Mouse (Mus musculus) urinary bladder, postnatal 14 days (tissue): ENCODE results near the gene Arhgap45.
A peak's percentile ranks its signal among the peaks of the same experiment; 100 is the strongest.
"Not testable (repeated sequence)": the region's sequence is repeated elsewhere in the genome, so short reads cannot be mapped to it uniquely, and the experiment has no call there.

Experiments used
- DNase-seq: peaks from one replicate; pipeline ENCODE4 v3.0.0; 2021; ENCODE audit warnings: low spot score

Arhgap45 gene

DNA sequence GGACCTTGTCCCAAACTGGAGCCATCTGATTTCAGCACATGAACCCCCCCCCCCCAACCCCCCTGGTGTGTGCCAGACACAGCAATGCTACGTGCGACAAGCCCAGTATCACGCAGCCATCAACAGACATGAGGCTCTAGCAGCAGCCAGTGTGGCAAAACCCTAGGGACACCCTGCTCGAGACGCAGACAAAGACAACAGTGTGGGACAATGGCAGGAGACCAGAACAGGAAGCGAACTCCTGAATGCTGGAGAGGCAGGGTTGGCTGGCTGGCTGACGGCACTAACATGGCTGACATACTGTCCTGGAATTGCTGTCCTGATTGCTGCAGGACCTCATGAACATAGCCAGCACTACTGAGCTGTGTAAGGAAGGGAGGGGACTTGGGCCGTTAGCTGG, 18.7 kb downstream of the Arhgap45 start:
- DNase-seq, result no peak

DNA sequence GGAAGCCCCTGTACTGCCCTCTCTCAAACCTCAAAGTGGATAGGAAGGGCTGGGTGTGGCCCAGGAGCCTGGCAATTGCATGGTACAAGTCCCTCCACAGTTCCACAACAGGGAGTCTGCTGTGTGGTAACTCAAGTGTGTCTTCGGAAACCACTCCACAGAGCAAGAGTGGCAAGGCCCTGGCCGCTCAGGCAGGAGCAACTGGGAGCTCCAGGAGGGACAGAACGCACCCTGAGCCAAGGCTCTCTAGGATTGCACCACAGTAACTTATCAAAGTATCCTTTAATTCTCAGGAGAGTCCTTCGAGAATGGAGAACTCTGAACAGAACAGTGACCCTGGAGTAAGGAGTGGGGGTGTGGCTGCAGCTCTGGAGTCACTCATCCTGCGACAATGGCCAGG, 19.2 kb downstream of the Arhgap45 start:
- no peak for DNase-seq

- DNase-seq, result no peak
Observed at GRCm38 (mm10) chr10:80036832-80037231, 20.4 kb downstream of the Arhgap45 start.

- DNase-seq, result peak; percentile 96
Observed at GRCm38 (mm10) chr10:80039559-80039979, 23.1 kb downstream of the Arhgap45 start, which contains the start of gene Polr2e. TSS of gene Polr2e (minus strand) at chr10:80039795.

- DNase-seq, result not testable (repeated sequence)
Observed at GRCm38 (mm10) chr10:80041409-80042060, 25.1 kb downstream of the Arhgap45 start.

GRCm38 (mm10) chr10:80044087-80044486, 27.6 kb downstream of the Arhgap45 start:
- DNase-seq, result no peak

DNA sequence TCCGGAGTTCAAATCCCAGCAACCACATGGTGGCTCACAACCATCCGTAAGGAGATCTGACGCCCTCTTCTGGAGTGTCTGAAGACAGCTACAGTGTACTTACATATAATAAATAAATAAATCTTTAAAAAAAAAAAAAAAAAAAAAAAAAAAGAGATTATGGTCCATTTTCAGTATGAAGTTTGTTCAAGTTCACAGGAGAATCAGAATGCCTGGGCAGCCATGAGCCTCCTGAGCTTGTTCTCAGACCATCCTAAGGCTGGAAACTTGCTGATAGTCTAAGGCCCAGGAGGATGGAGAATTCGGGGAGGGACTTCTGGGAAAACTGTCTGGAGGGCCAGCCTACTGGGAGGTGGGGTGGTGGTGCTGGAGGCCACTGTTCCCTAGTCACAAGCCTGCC, 28.9 kb downstream of the Arhgap45 start:
- not testable (repeated sequence) for DNase-seq

DNA sequence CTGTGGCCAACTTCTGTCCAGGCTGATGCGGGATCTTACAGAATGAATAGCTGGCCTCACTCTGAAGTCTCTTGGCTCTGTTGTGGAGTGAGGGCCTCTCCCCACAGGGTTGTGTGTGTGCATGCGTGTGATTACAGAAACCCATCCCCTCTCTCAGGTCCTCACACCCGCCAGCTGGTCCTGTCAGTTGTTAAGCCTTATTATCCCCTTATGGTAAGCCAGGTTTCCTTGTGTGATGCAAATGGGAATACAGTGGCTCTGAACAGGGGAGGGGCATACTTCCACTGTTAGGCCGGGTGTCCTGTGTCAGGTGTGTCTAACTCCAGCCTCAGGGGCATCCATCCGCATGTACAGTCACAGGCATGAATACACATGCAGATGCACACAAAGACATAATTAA, 29.3 kb downstream of the Arhgap45 start:
- no peak for DNase-seq

- DNase-seq, result no peak
Observed at GRCm38 (mm10) chr10:80047041-80047565, 30.6 kb downstream of the Arhgap45 start, which contains the start of gene Gpx4. TSS of gene Gpx4 (plus strand) at chr10:80047166.

GRCm38 (mm10) chr10:80048396-80048795, 31.9 kb downstream of the Arhgap45 start:
- DNase-seq, result no peak

DNA sequence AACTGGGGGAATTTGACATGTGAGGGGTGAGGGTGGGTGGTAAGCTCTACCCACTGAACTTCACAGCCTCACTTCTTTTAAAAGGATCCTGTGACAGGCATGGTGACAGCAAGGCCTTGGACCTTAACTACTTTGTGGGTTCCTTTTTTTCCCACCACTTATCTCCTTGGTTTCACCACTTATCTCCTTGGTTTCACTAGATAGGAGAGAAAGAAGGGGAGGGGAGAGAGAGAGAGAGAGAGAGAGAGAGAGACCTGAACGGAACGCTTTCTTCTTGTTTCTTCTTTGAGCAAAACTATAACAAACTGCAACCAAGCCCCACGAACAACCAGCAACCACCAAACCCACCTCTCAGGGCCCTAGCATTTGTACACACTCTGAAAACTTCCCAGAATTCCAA, 32.4 kb downstream of the Arhgap45 start:
- no peak for DNase-seq

GRCm38 (mm10) chr10:80050244-80050643, 33.8 kb downstream of the Arhgap45 start:
- no peak for DNase-seq

DNA sequence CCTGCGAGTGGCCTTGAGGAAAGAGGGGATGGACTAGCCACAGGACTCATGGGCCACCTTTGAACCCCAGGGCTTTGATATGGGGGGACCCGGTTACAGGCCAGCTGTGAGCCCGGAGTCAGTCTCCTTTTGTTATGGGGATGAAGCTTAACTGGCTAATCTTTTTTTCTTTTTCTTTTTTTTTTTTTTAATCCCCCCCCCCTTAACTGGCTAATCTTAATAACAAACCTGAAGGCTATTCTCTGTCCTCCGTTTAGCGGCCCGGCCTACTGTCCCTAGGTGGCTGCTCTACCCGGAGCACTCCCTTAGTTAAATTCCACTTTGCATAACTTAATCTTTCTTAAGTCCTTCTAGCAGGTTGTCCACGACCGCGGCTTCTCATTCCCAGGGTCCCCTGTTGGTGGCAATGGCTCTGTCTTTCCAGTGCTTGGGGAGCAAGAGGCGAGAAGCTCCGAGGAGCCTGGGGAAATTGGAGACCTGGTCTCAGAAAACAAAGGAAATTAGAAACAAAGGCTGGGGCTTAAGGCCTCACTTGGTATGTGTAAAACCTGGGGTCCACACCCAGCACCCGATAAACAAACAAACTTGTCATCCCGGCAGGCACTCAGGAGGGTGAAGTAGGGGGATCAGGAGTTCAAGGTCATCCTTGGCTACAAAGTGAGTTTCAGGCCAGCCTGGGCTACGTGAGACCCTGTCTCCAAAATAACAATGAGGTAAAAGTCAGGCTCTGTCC, 34.6 kb downstream of the Arhgap45 start:
- DNase-seq, result no peak

- DNase-seq, result peak; percentile 71
Observed at GRCm38 (mm10) chr10:80051618-80052373, 35.3 kb downstream of the Arhgap45 start.

- no peak for DNase-seq
Observed at GRCm38 (mm10) chr10:80052374-80052764, 35.9 kb downstream of the Arhgap45 start.

DNA sequence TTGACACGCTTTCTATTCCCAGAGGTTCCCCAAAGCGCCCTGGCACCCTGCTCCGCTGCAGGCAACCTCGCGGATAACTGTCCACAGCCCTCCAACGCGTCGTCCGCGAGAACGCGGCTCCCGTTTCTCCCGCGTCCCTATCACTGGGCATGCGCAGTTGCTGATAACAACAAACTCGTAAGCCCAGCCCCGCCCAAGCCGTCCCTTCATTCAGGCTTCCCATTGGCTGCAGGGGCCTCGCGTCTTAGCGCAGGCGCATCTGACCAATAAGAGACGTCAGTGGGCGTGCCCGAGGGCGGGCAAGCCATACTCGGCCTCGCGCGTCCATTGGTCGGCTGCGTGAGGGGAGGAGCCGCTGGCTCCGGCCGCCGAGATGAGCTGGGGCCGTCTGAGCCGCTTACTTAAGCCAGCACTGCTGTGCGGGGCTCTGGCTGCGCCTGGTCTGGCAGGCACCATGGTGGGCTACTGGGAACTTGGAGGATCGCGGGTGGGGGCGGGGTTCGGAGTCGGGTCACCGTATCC, 36.9 kb downstream of the Arhgap45 start:
- peak; percentile 100 for DNase-seq

GRCm38 (mm10) chr10:80053831-80054815, 37.7 kb downstream of the Arhgap45 start:
- peak; percentile 72 for DNase-seq

- DNase-seq, result not testable (repeated sequence)
Observed at GRCm38 (mm10) chr10:80054911-80055310, 38.5 kb downstream of the Arhgap45 start.

DNA sequence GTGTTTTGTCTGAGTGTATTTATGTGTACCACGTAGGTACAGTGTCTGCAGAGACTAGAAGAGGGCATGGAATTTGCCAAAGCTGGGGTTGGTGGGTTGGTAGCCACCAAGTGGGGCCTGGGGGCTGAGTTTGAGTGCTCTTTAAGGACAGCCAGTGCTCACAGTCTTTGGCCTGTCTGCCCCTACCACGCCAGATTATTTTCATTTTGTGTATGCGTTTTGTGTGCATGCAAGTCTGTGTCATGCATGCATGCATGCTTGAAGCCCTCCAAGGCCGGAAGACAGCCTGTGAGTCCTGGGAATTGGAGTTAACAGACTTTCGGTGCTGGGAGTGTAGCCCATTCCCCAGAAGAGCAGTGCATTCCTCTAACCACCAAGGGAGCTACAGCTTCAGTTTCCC, 38.9 kb downstream of the Arhgap45 start:
- DNase-seq, result no peak

GRCm38 (mm10) chr10:80055891-80056290, 39.4 kb downstream of the Arhgap45 start:
- DNase-seq, result no peak

GRCm38 (mm10) chr10:80056506-80056905, 40.1 kb downstream of the Arhgap45 start:
- no peak for DNase-seq
